Comparison of ENCODE assay signal across 11 mouse cellular contexts in genomic region chr19:10695801-10696200, GRCm38 (mm10). TPM values are rescaled to one million over a fixed set of nuclear protein-coding genes. Genes with fewer than 3 reads are reported as not detected.
DNase-seq lines count a peak whose midpoint lies in the region; ATAC-seq lines count a peak whose summit lies in the region.
"Had no signal": no experiment of that assay in that cellular context is flagged by ENCODE, and none has a peak within 500 bp of the region (broad histone marks: within the 10 kb centered on the region; RNA-seq: fewer than 3 reads in every experiment).

No protein-coding gene starts in this region.

- 34% methylated on average over 7 of the region's 7 CpGs for WGBS in embryonic facial prominence, embryonic 15.5 days
- 29% methylated on average over 7 of the region's 7 CpGs for WGBS in hindbrain, embryonic 10.5 days
- 12% methylated on average over 7 of the region's 7 CpGs for WGBS in midbrain, embryonic 15.5 days

- peak overlapping the region; percentile 28; the same call in 1 of the 2 replicates for H3K27ac ChIP-seq in embryonic facial prominence, embryonic 15.5 days (replicated peaks)
- peak overlapping the region; percentile 75 for H3K27ac ChIP-seq in hindbrain, embryonic 10.5 days
- H3K27ac ChIP-seq in midbrain, embryonic 15.5 days = peak overlapping the region; percentile 73

- H3K9me3 ChIP-seq in embryonic facial prominence, embryonic 15.5 days (replicated peaks) = no peaks in the 10 kb centered on the region
- H3K9me3 ChIP-seq in hindbrain, embryonic 10.5 days = no peaks in the 10 kb centered on the region
- no peaks in the 10 kb centered on the region for H3K9me3 ChIP-seq in midbrain, embryonic 15.5 days

- ATAC-seq in embryonic facial prominence, embryonic 15.5 days (ENCODE audit: insufficient number of reproducible peaks, low FRiP score, low TSS enrichment, low read depth) = no peak
- ATAC-seq in midbrain, embryonic 15.5 days (replicated peaks) = peak; percentile 44; the same call in 1 of the 2 replicates
- no peak for ATAC-seq in erythroid progenitor cell, adult 5-6 weeks (replicated peaks; ENCODE audit: low FRiP score, poor library complexity, severe bottlenecking)

- no peak overlapping the region for H3K9ac ChIP-seq in embryonic facial prominence, embryonic 15.5 days
- H3K9ac ChIP-seq in midbrain, embryonic 15.5 days = no peak overlapping the region

- H3K4me2 ChIP-seq in embryonic facial prominence, embryonic 15.5 days (replicated peaks) = no peak overlapping the region
- H3K4me2 ChIP-seq in midbrain, embryonic 15.5 days = peak overlapping the region; percentile 16

- no peak overlapping the region for H3K4me3 ChIP-seq in embryonic facial prominence, embryonic 15.5 days (replicated peaks)
- H3K4me3 ChIP-seq in hindbrain, embryonic 10.5 days = peak overlapping the region; percentile 14; the same call in 1 of the 2 replicates
- no peak overlapping the region for H3K4me3 ChIP-seq in midbrain, embryonic 15.5 days

- peak; percentile 11 for DNase-seq in kidney, postnatal 10 days
- no peak for DNase-seq in kidney, adult 18-20 months
- no peak for DNase-seq in hindbrain, embryonic 10.5 days (ENCODE audit: low spot score)
- no peak for DNase-seq in frontal cortex, postnatal 25 days (ENCODE audit: low spot score in 2 of 2)
- no peak for DNase-seq in right cerebral cortex, adult 18-20 months
- DNase-seq: cerebellum, adult 11-12 months had no signal

- H3K27me3 ChIP-seq in embryonic facial prominence, embryonic 15.5 days = no peaks in the 10 kb centered on the region
- no peaks in the 10 kb centered on the region for H3K27me3 ChIP-seq in hindbrain, embryonic 10.5 days (ENCODE audit: insufficient read depth, poor library complexity, severe bottlenecking)
- H3K27me3 ChIP-seq in midbrain, embryonic 15.5 days (replicated peaks) = no peaks in the 10 kb centered on the region

- peaks cover 62% of the 10 kb centered on the region for H3K4me1 ChIP-seq in embryonic facial prominence, embryonic 15.5 days
- H3K4me1 ChIP-seq in hindbrain, embryonic 10.5 days (replicated peaks) = peaks cover 65% of the 10 kb centered on the region
- peaks cover 65% of the 10 kb centered on the region for H3K4me1 ChIP-seq in midbrain, embryonic 15.5 days

- no peaks in the 10 kb centered on the region for H3K36me3 ChIP-seq in embryonic facial prominence, embryonic 15.5 days
- no peaks in the 10 kb centered on the region for H3K36me3 ChIP-seq in hindbrain, embryonic 10.5 days
- H3K36me3 ChIP-seq in midbrain, embryonic 15.5 days (replicated peaks) = no peaks in the 10 kb centered on the region

RNA-seq across cellular contexts. Expression of gene Vps37c, which starts 7.3 kb away (rescaled TPM):
- 43.0 and 47.0 TPM in 2 replicates for polyA plus RNA-seq in embryonic facial prominence, embryonic 15.5 days (2015; fragmentation: Nextera tagmentation; extraction: Ambion mirVana)
- polyA plus RNA-seq in hindbrain, embryonic 10.5 days (2016; fragmentation: Nextera tagmentation; extraction: Ambion mirVana) = 36.7 and 40.7 TPM in 2 replicates
- polyA plus RNA-seq in midbrain, embryonic 15.5 days (2015; fragmentation: Nextera tagmentation; extraction: Ambion mirVana) = 31.8 TPM in 2 replicates
- 10.8 and 26.0 TPM in 2 replicates for total RNA-seq in erythroid progenitor cell, adult 5-6 weeks (2015; ENCODE audit: low replicate concordance)
- 3.3 and 6.0 TPM in 2 replicates for total RNA-seq in erythroid progenitor cell, adult 5-6 weeks (2017; ENCODE audit: low replicate concordance)

RNA-seq across cellular contexts. Expression of gene Pga5, which starts 17.9 kb away (rescaled TPM):
- not detected in 2 replicates for polyA plus RNA-seq in embryonic facial prominence, embryonic 15.5 days (2015; fragmentation: Nextera tagmentation; extraction: Ambion mirVana)
- not detected in 2 replicates for polyA plus RNA-seq in hindbrain, embryonic 10.5 days (2016; fragmentation: Nextera tagmentation; extraction: Ambion mirVana)
- not detected in 2 replicates for polyA plus RNA-seq in midbrain, embryonic 15.5 days (2015; fragmentation: Nextera tagmentation; extraction: Ambion mirVana)
- total RNA-seq in erythroid progenitor cell, adult 5-6 weeks (2015; ENCODE audit: low replicate concordance) = not detected in 2 replicates
- not detected in 2 replicates for total RNA-seq in erythroid progenitor cell, adult 5-6 weeks (2017; ENCODE audit: low replicate concordance)
- polyA plus RNA-seq: limb, embryonic 11.5 days; small intestine, adult 2 months had no signal

RNA-seq across cellular contexts. Expression of gene Cd5, which starts 43.0 kb away (rescaled TPM):
- polyA plus RNA-seq in embryonic facial prominence, embryonic 15.5 days (2015; fragmentation: Nextera tagmentation; extraction: Ambion mirVana) = 0.81 and 1.3 TPM in 2 replicates
- 0.14 and 0.18 TPM in 2 replicates for polyA plus RNA-seq in hindbrain, embryonic 10.5 days (2016; fragmentation: Nextera tagmentation; extraction: Ambion mirVana)
- polyA plus RNA-seq in midbrain, embryonic 15.5 days (2015; fragmentation: Nextera tagmentation; extraction: Ambion mirVana) = 0.52 and 0.86 TPM in 2 replicates
- 2.5 and 2.9 TPM in 2 replicates for total RNA-seq in erythroid progenitor cell, adult 5-6 weeks (2015; ENCODE audit: low replicate concordance)
- 0.26 TPM in 1 of 2 replicates, not detected in the other for total RNA-seq in erythroid progenitor cell, adult 5-6 weeks (2017; ENCODE audit: low replicate concordance)
- polyA plus RNA-seq: limb, embryonic 11.5 days had no signal
